7 mouse cellular contexts compared by ENCODE assay signal in genomic region chr7:3448737-3449454, GRCm38 (mm10). TPM values are rescaled to one million over a fixed set of nuclear protein-coding genes. Genes with fewer than 3 reads are reported as not detected.
A peak's percentile ranks its signal among the peaks of the same experiment; 100 is the strongest.
DNase-seq lines count a peak whose midpoint lies in the region; ATAC-seq lines count a peak whose summit lies in the region.

No protein-coding gene starts in this region.

- no peak overlapping the region for H3K27ac ChIP-seq in intestine, embryonic 15.5 days
- H3K27ac ChIP-seq in midbrain, embryonic 16.5 days (ENCODE audit: low read length): no peak overlapping the region

- intact Hi-C loops in left cerebral cortex, postnatal 4 days (cut with DNase I): loop anchor here (5.0 kb wide), 2 partner anchors 117 to 227 kb away; partner anchors contain the start of gene Cacng7

- no peaks in the 10 kb centered on the region for H3K36me3 ChIP-seq in intestine, embryonic 15.5 days
- no peaks in the 10 kb centered on the region for H3K36me3 ChIP-seq in midbrain, embryonic 16.5 days (ENCODE audit: control insufficient read depth, insufficient read depth, low read length)

- H3K4me2 ChIP-seq in intestine, embryonic 15.5 days (replicated peaks): no peak overlapping the region
- no peak overlapping the region for H3K4me2 ChIP-seq in midbrain, embryonic 16.5 days (ENCODE audit: low read length)

- no peak overlapping the region for H3K4me3 ChIP-seq in intestine, embryonic 15.5 days (replicated peaks)
- H3K4me3 ChIP-seq in midbrain, embryonic 16.5 days (ENCODE audit: low read depth, low read length): no peak overlapping the region

- DNase-seq in adipocyte (ENCODE audit: low spot score): peak; percentile 31
- peak; percentile 91 to 92 for DNase-seq in cerebellum, postnatal 14 days
- peak; percentile 85 for DNase-seq in gastrocnemius, postnatal 10 days
- DNase-seq in left cerebral cortex, postnatal 4 days: peak; percentile 84
- peak; percentile 32 to 50 for DNase-seq in spleen, postnatal 36 days (ENCODE audit: low spot score in 2 of 2)

- no peak overlapping the region for H3K9ac ChIP-seq in intestine, embryonic 15.5 days
- H3K9ac ChIP-seq in midbrain, embryonic 16.5 days (ENCODE audit: low read depth, low read length): no peak overlapping the region

- ATAC-seq in intestine, embryonic 15.5 days: peak; percentile 56; the same call in 1 of the 2 replicates
- ATAC-seq in midbrain, embryonic 16.5 days: peak; percentile 77

- WGBS in intestine, embryonic 15.5 days: 24% methylated on average over 15 of the region's 15 CpGs
- WGBS in midbrain, embryonic 16.5 days: 23% methylated on average over 15 of the region's 15 CpGs

- H3K27me3 ChIP-seq in intestine, embryonic 15.5 days (replicated peaks): no peaks in the 10 kb centered on the region
- H3K27me3 ChIP-seq in midbrain, embryonic 16.5 days (ENCODE audit: control insufficient read depth, insufficient read depth, low read depth, low read length): no peaks in the 10 kb centered on the region

- H3K9me3 ChIP-seq in intestine, embryonic 15.5 days: no peaks in the 10 kb centered on the region
- H3K9me3 ChIP-seq in midbrain, embryonic 16.5 days (replicated peaks; ENCODE audit: control insufficient read depth, low read length, poor library complexity, severe bottlenecking): no peaks in the 10 kb centered on the region

- no peaks in the 10 kb centered on the region for H3K4me1 ChIP-seq in intestine, embryonic 15.5 days (replicated peaks)
- no peaks in the 10 kb centered on the region for H3K4me1 ChIP-seq in midbrain, embryonic 16.5 days (ENCODE audit: control insufficient read depth, insufficient read depth, low read length)

RNA-seq across cellular contexts. Expression of gene Cacng6, which starts 24.9 kb away (rescaled TPM):
- 10 to 100 TPM; 80.3 to 88.7 TPM for total RNA-seq in gastrocnemius, postnatal 10 days (2021)
- 0.33 TPM in 1 of 2 replicates, not detected in the other for polyA plus RNA-seq in intestine, embryonic 15.5 days (2015; fragmentation: Nextera tagmentation; extraction: Ambion mirVana)
- total RNA-seq in left cerebral cortex, postnatal 4 days (2021): 1 to 10 TPM in 1 of 2 experiments, under 1 TPM in 1; 0.91 to 1.2 TPM
- polyA plus RNA-seq in midbrain, embryonic 16.5 days (2015; fragmentation: Nextera tagmentation; extraction: Ambion mirVana): 0.10 TPM in 1 of 2 replicates, not detected in the other

RNA-seq across cellular contexts. Expression of gene Tarm1, which starts 53.5 kb away (rescaled TPM):
- total RNA-seq in gastrocnemius, postnatal 10 days (2021): not detected
- 0.11 and 0.16 TPM in 2 replicates for polyA plus RNA-seq in intestine, embryonic 15.5 days (2015; fragmentation: Nextera tagmentation; extraction: Ambion mirVana)
- total RNA-seq in left cerebral cortex, postnatal 4 days (2021): not detected
- not detected in 2 replicates for polyA plus RNA-seq in midbrain, embryonic 16.5 days (2015; fragmentation: Nextera tagmentation; extraction: Ambion mirVana)

RNA-seq across cellular contexts. Expression of gene Cacng8, which starts 58.4 kb away (rescaled TPM):
- under 1 TPM in 1 of 2 experiments, not detected in 1; 0.43 TPM for total RNA-seq in gastrocnemius, postnatal 10 days (2021)
- polyA plus RNA-seq in intestine, embryonic 15.5 days (2015; fragmentation: Nextera tagmentation; extraction: Ambion mirVana): 2.0 and 2.2 TPM in 2 replicates
- total RNA-seq in left cerebral cortex, postnatal 4 days (2021): 100 to 1,000 TPM; 102 to 111 TPM
- 13.3 and 17.3 TPM in 2 replicates for polyA plus RNA-seq in midbrain, embryonic 16.5 days (2015; fragmentation: Nextera tagmentation; extraction: Ambion mirVana)

Comparison
In these comparisons a context has a peak if more than half of its experiments do, and no peak if none do; other contexts are left out.
1. DNase-seq: peak in every context shown above with its lines; median percentile 92 in cerebellum, postnatal 14 days; 85 in gastrocnemius, postnatal 10 days; 84 in left cerebral cortex, postnatal 4 days; 41 in spleen, postnatal 36 days; 31 in adipocyte.
2. RNA of gene Cacng6, which starts 24.9 kb away (total RNA-seq): 80.3 to 88.7 TPM in gastrocnemius, postnatal 10 days; 0.91 to 1.2 TPM in left cerebral cortex, postnatal 4 days; every median in the first group is over 10 times any median in the second.
3. RNA of gene Cacng8, which starts 58.4 kb away (total RNA-seq): 102 to 111 TPM in left cerebral cortex, postnatal 4 days; 0.43 TPM in gastrocnemius, postnatal 10 days; every median in the first group is over 10 times any median in the second.